Mouse (Mus musculus) G1E (cell line): Measurements from ENCODE around the gene Rnf217. TPM values are rescaled to one million over a fixed set of nuclear protein-coding genes. Genes with fewer than 3 reads are reported as not detected.

ENCODE experiments used
- ATAC-seq: 2 replicates; pipeline ENCODE4 v1.8.0; 2016; ENCODE audit warnings: mild to moderate bottlenecking; ENCODE audit not compliant: insufficient number of reproducible peaks, poor library complexity, low FRiP score, severe bottlenecking; ENCODE audit errors: extremely low read depth
- DNase-seq: peaks from one replicate; pipeline ENCODE4 v3.0.0; 2012; ENCODE audit warnings: low spot score
- H3K27me3 ChIP-seq: 2 replicates; pipeline ENCODE4 v1.6.1; 2012; ENCODE audit warnings: mild to moderate bottlenecking, low read length, inconsistent platforms; ENCODE audit not compliant: insufficient read depth
- H3K36me3 ChIP-seq: replicated peaks from 2 replicates; pipeline ENCODE3; 2012; ENCODE audit warnings: mild to moderate bottlenecking, inconsistent platforms
- H3K4me1 ChIP-seq: 2 replicates; pipeline ENCODE4 v1.6.1; 2012; ENCODE audit warnings: low read depth, low read length, inconsistent platforms, mixed read lengths; ENCODE audit not compliant: insufficient read depth
- H3K4me3 ChIP-seq: 2 replicates; pipeline ENCODE4 v1.5.1; 2012; ENCODE audit warnings: low read depth, mild to moderate bottlenecking, inconsistent platforms, low read length, moderate library complexity, mixed read lengths
- H3K9me3 ChIP-seq: replicated peaks from 2 replicates; pipeline ENCODE4 v1.6.1; 2012; ENCODE audit warnings: inconsistent platforms
- CTCF ChIP-seq: IDR thresholded peaks from 2 replicates; pipeline ENCODE4 v1.5.1; 2012; ENCODE audit warnings: low read depth, low read length, inconsistent platforms, mixed read lengths
- GATA1 ChIP-seq: IDR thresholded peaks from 2 replicates; pipeline ENCODE4 v1.6.1; 2012; ENCODE audit warnings: borderline replicate concordance, low read length, inconsistent platforms, mixed read lengths
- GATA2 ChIP-seq: IDR thresholded peaks from 2 replicates; pipeline ENCODE4 v1.6.1; 2012; ENCODE audit warnings: low read depth, low read length, inconsistent platforms, borderline replicate concordance
- POLR2AphosphoS5 ChIP-seq: IDR thresholded peaks from 2 replicates; pipeline ENCODE4 v1.6.1; 2012; ENCODE audit warnings: low read depth, low read length, inconsistent platforms; ENCODE audit not compliant: insufficient replicate concordance
- TAL1 ChIP-seq: conservative IDR thresholded peaks from 2 replicates; pipeline ENCODE4 v1.6.1; 2012; ENCODE audit warnings: low read depth, low read length, inconsistent platforms, mixed read lengths
- polyA plus RNA-seq: library from polyadenylated mRNA; stranded (reverse); fragments of >175 nt; gene quantifications from 2 replicates; pipeline ENCODE4 v1.2.3, GENCODE M21; 2012
- total RNA-seq, 2 experiments: library from RNA; stranded (forward) in 1 of 2; stranded (reverse) in 1 of 2; fragments of 200-1000 nt in 1 of 2; fragments of >200 nt in 1 of 2; fragmentation: Nextera tagmentation in 1 of 2; gene quantifications; 2 replicates each; pipeline ENCODE4 v1.2.3; 2014 to 2017

Gene Rnf217
- total and polyA plus RNA-seq, 3 experiments: 0.05 TPM; not detected in 2

- no peaks in the 10 kb centered on the region for H3K4me1 ChIP-seq
- no peak overlapping the region for H3K4me3 ChIP-seq
- 0 out of 2 replicates have a peak, but pooled peaks cover 2% of the 10 kb centered on the region for H3K27me3 ChIP-seq
- H3K36me3 ChIP-seq: no peaks in the 10 kb centered on the region
- no peak for TF ChIP-seq CTCF
- no peak for TF ChIP-seq GATA2
- no peak for TF ChIP-seq POLR2AphosphoS5
- TF ChIP-seq TAL1: no peak
- no peak for TF ChIP-seq GATA1
- DNase-seq (no peak), ATAC-seq (no peak)
- H3K9me3 ChIP-seq: no peaks in the 10 kb centered on the region
Measured at GRCm38 (mm10) chr10:31595326-31595725, 13.7 kb downstream of the Rnf217 start.

- H3K36me3 ChIP-seq: no peaks in the 10 kb centered on the region
- no peak for TF ChIP-seq GATA1
- no peak for TF ChIP-seq TAL1
- no peak for TF ChIP-seq CTCF
- no peak for TF ChIP-seq GATA2
- TF ChIP-seq POLR2AphosphoS5: no peak
- 0 out of 2 replicates have a peak, but pooled peaks cover 2% of the 10 kb centered on the region for H3K27me3 ChIP-seq
- no peaks in the 10 kb centered on the region for H3K9me3 ChIP-seq
- ATAC-seq: no peak
- H3K4me1 ChIP-seq: no peaks in the 10 kb centered on the region
- no peak for DNase-seq
- no peak overlapping the region for H3K4me3 ChIP-seq
Measured at GRCm38 (mm10) chr10:31592741-31593524, 16.1 kb downstream of the Rnf217 start.

GRCm38 (mm10) chr10:31592095-31592740 is 16.8 kb downstream of the Rnf217 start:
- Histone ChIP-seq H3K4me1 (no peaks in the 10 kb centered on the region), H3K27me3 (0 out of 2 replicates have a peak, but pooled peaks cover 2% of the 10 kb centered on the region), H3K4me3 (no peak overlapping the region), H3K36me3 (no peaks in the 10 kb centered on the region), H3K9me3 (no peaks in the 10 kb centered on the region)
- no peak for ATAC-seq
- no peak for TF ChIP-seq GATA2
- no peak for TF ChIP-seq GATA1
- no peak for TF ChIP-seq CTCF
- no peak for TF ChIP-seq TAL1
- TF ChIP-seq POLR2AphosphoS5: no peak
- DNase-seq: no peak

- no peaks in the 10 kb centered on the region for H3K4me1 ChIP-seq
- ATAC-seq (no peak), DNase-seq (no peak)
- H3K4me3 ChIP-seq: no peak overlapping the region
- H3K9me3 ChIP-seq: no peaks in the 10 kb centered on the region
- H3K27me3 ChIP-seq: no peaks in the 10 kb centered on the region; the same call in 1 of the 2 replicates
- no peaks in the 10 kb centered on the region for H3K36me3 ChIP-seq
- no peak for TF ChIP-seq CTCF
- no peak for TF ChIP-seq POLR2AphosphoS5
- no peak for TF ChIP-seq TAL1
- no peak for TF ChIP-seq GATA2
- no peak for TF ChIP-seq GATA1
Measured at GRCm38 (mm10) chr10:31580722-31581121, 28.3 kb downstream of the Rnf217 start.

- no peak for TF ChIP-seq TAL1
- no peak for TF ChIP-seq GATA1
- no peak for TF ChIP-seq CTCF
- no peak for TF ChIP-seq POLR2AphosphoS5
- TF ChIP-seq GATA2: no peak
Measured at GRCm38 (mm10) chr10:31580073-31580472, 28.9 kb downstream of the Rnf217 start.

GRCm38 (mm10) chr10:31573267-31573666 is 35.7 kb downstream of the Rnf217 start:
- Histone ChIP-seq H3K36me3 (no peaks in the 10 kb centered on the region), H3K4me3 (no peak overlapping the region), H3K4me1 (no peaks in the 10 kb centered on the region), H3K9me3 (no peaks in the 10 kb centered on the region), H3K27me3 (no peaks in the 10 kb centered on the region)
- no peak for TF ChIP-seq GATA2
- no peak for TF ChIP-seq CTCF
- no peak for TF ChIP-seq POLR2AphosphoS5
- no peak for TF ChIP-seq GATA1
- no peak for TF ChIP-seq TAL1
- ATAC-seq (no peak), DNase-seq (no peak)

More at GRCm38 (mm10) chr10:31580073-31580472, 28.9 kb downstream of the Rnf217 start:
- H3K4me3 ChIP-seq: no peak overlapping the region
- no peaks in the 10 kb centered on the region for H3K36me3 ChIP-seq
- DNase-seq (no peak), ATAC-seq (no peak)
- no peaks in the 10 kb centered on the region for H3K9me3 ChIP-seq
- H3K4me1 ChIP-seq: no peaks in the 10 kb centered on the region
- H3K27me3 ChIP-seq: no peaks in the 10 kb centered on the region; the same call in 1 of the 2 replicates
